Mouse (Mus musculus): ENCODE results near the gene Faf2. TPM values are rescaled to one million over a fixed set of nuclear protein-coding genes. Genes with fewer than 3 reads are reported as not detected.
A peak's percentile ranks its signal among the peaks of the same experiment; 100 is the strongest.

The Faf2 gene
- polyA plus RNA-seq, 1 experiment, result 30.3 TPM

GRCm38 (mm10) chr13:54680184-54680853 is 58.7 kb downstream of the Faf2 start:
- H3K4me2 ChIP-seq (ENCODE audit: low read depth), result no peak overlapping the region
- H3ac ChIP-seq (ENCODE audit: control insufficient read depth, insufficient read length), result no peak overlapping the region
- no peaks in the 10 kb centered on the region for H3K27me3 ChIP-seq (ENCODE audit: control insufficient read depth, insufficient read depth, insufficient read length)
- TF ChIP-seq TCF12 (IDR thresholded peaks at IDR 0.05; ENCODE audit: insufficient read depth, poor library complexity, severe bottlenecking), result no peak
- no peak for TF ChIP-seq MYOG (IDR thresholded peaks at IDR 0.05; ENCODE audit: control insufficient read depth in 1 of 3, insufficient read depth in 1 of 3, insufficient read length in 2 of 3, low read depth in 2 of 3)
- TF ChIP-seq USF1 (IDR thresholded peaks at IDR 0.05; ENCODE audit: low read depth), result no peak
- TF ChIP-seq SRF (IDR thresholded peaks at IDR 0.05; ENCODE audit: control insufficient read depth, insufficient read length, low read depth), result no peak
- no peak for TF ChIP-seq MYOD1 (IDR thresholded peaks at IDR 0.05; ENCODE audit: control insufficient read depth in 1 of 3, insufficient read length in 2 of 3, low read depth in 2 of 3)
- TF ChIP-seq POLR2A (IDR thresholded peaks at IDR 0.05; ENCODE audit: insufficient read length, low read depth), result no peak
- TF ChIP-seq MAX (IDR thresholded peaks at IDR 0.05; ENCODE audit: low read depth), result no peak
- no peak for TF ChIP-seq TCF3 (IDR thresholded peaks at IDR 0.05; ENCODE audit: insufficient read length, low read depth)
- peaks cover 7% of the 10 kb centered on the region for H3K36me3 ChIP-seq (ENCODE audit: control insufficient read depth, insufficient read depth)
- peaks cover 14% of the 10 kb centered on the region for H3K79me2 ChIP-seq (ENCODE audit: control insufficient read depth, insufficient read depth)
- H3K4me3 ChIP-seq, result no peak overlapping the region

DNA sequence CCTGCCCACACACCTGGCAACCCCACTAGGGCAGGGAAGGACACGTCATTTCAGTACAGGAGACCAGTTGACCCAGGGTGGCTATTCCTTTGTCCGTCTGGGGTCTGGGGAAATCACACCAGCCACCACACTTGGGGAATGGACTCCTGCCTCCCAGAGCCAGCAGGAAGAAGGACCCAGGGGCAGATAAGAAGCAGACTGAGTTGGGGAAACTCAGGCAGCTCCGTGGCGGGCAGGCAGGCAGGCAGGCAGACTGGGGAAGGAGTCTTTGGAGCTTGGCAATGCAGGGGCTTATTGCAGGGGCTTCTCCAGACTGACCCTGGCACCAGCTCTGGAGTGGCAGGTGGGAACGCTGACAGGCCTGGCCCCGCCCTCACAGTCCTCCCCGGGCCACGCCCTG is 59.7 kb downstream of the Faf2 start:
- H3K27me3 ChIP-seq (ENCODE audit: control insufficient read depth, insufficient read depth, insufficient read length), result no peaks in the 10 kb centered on the region
- H3ac ChIP-seq (ENCODE audit: control insufficient read depth, insufficient read length), result no peak overlapping the region
- no peak overlapping the region for H3K4me2 ChIP-seq (ENCODE audit: low read depth)
- H3K36me3 ChIP-seq (ENCODE audit: control insufficient read depth, insufficient read depth), result peaks cover 7% of the 10 kb centered on the region
- no peak for TF ChIP-seq USF1 (IDR thresholded peaks at IDR 0.05; ENCODE audit: low read depth)
- no peak overlapping the region for H3K4me3 ChIP-seq
- H3K79me2 ChIP-seq (ENCODE audit: control insufficient read depth, insufficient read depth), result peaks cover 23% of the 10 kb centered on the region

DNA sequence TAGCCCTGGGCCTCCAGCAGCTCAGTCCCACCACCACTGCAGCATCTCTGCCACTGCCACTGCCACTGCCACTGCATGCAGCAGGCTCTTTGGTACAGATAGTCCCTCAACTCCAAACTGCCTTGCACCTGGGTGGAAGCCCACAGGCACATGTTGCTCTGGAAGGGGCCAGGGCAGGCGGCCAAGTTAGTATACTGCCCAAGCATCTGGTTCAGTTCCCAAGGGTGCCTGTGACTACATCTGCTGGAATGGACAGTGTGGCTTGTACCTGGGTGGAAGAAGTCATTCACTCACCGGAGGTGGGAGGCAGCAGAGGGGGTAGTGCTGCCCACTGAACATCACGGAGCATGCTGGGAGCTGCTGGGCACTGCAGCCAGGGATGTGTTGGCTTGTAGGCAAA is 61.7 kb downstream of the Faf2 start:
- no peak for TF ChIP-seq REST (IDR thresholded peaks at IDR 0.05; ENCODE audit: insufficient read depth, insufficient read length)
- TF ChIP-seq MAX (IDR thresholded peaks at IDR 0.05; ENCODE audit: low read depth), result no peak
- TF ChIP-seq MYOG (IDR thresholded peaks at IDR 0.05; ENCODE audit: control insufficient read depth in 1 of 3, insufficient read depth in 1 of 3, insufficient read length in 2 of 3, low read depth in 2 of 3), result no peak
- no peak for TF ChIP-seq TCF3 (IDR thresholded peaks at IDR 0.05; ENCODE audit: insufficient read length, low read depth)
- no peak for TF ChIP-seq POLR2A (IDR thresholded peaks at IDR 0.05; ENCODE audit: insufficient read length, low read depth)
- TF ChIP-seq CEBPB (IDR thresholded peaks at IDR 0.05; ENCODE audit: insufficient read depth, poor library complexity, severe bottlenecking), result no peak
- TF ChIP-seq TCF12 (IDR thresholded peaks at IDR 0.05; ENCODE audit: insufficient read depth, poor library complexity, severe bottlenecking), result no peak
- TF ChIP-seq SRF (IDR thresholded peaks at IDR 0.05; ENCODE audit: control insufficient read depth, insufficient read length, low read depth), result no peak
- TF ChIP-seq POLR2AphosphoS2 (IDR thresholded peaks at IDR 0.05; ENCODE audit: insufficient read length, low read depth), result no peak
- no peak for TF ChIP-seq MYOD1 (IDR thresholded peaks at IDR 0.05; ENCODE audit: control insufficient read depth in 1 of 3, insufficient read length in 2 of 3, low read depth in 2 of 3)
- no peak for TF ChIP-seq USF1 (IDR thresholded peaks at IDR 0.05; ENCODE audit: low read depth)
- TF ChIP-seq E2F4 (IDR thresholded peaks at IDR 0.05; ENCODE audit: insufficient read depth), result no peak
- Histone ChIP-seq H3ac (ENCODE audit: control insufficient read depth, insufficient read length) (no peak overlapping the region), H3K4me3 (no peak overlapping the region), H3K79me2 (ENCODE audit: control insufficient read depth, insufficient read depth) (peaks cover 32% of the 10 kb centered on the region), H3K4me2 (ENCODE audit: low read depth) (no peak overlapping the region), H3K27me3 (ENCODE audit: control insufficient read depth, insufficient read depth, insufficient read length) (no peaks in the 10 kb centered on the region), H3K36me3 (ENCODE audit: control insufficient read depth, insufficient read depth) (peaks cover 7% of the 10 kb centered on the region)

DNA sequence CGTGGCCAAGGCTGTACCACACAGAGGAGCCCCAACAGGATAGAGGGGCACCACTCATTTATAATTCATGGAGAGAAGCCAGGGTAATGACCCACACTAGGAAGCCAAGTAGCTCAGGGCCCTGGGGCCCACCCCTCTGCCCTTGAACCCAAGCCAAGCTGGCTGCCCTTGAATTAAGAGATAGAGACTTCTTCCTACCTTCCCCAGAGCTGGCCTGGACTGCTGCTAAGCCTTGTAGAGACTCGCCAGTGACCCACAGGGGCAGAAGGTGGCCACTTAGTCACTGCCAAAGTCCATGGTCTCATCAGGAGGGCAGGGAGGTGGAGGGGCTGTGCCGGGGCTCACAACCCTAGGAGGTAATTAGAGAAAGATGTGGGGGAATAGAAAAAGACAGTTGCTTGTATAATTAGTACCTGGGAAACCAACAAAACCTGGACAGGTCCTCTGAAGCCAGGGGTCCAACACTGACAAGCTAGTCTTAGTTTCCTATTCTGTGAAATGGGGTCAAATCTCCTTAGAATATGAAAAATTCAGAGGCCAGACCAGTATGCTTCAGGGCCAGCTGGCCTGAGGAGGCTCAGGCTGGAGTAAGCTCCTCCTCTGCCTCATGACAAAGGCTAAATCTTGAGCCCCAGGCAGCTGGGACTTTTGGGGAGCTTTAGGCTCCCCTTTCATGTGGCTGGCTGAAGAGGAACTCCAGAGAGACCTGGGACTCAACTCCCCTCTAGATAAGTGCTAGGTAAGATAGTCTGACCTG is 62.7 kb downstream of the Faf2 start:
- no peak overlapping the region for H3ac ChIP-seq (ENCODE audit: control insufficient read depth, insufficient read length)
- H3K36me3 ChIP-seq (ENCODE audit: control insufficient read depth, insufficient read depth), result peaks cover 3% of the 10 kb centered on the region
- H3K79me2 ChIP-seq (ENCODE audit: control insufficient read depth, insufficient read depth), result peaks cover 42% of the 10 kb centered on the region
- no peak overlapping the region for H3K4me2 ChIP-seq (ENCODE audit: low read depth)
- TF ChIP-seq TCF12 (IDR thresholded peaks at IDR 0.05; ENCODE audit: insufficient read depth, poor library complexity, severe bottlenecking), result no peak
- TF ChIP-seq USF1 (IDR thresholded peaks at IDR 0.05; ENCODE audit: low read depth), result no peak
- TF ChIP-seq MYOD1 (IDR thresholded peaks at IDR 0.05; ENCODE audit: control insufficient read depth in 1 of 3, insufficient read length in 2 of 3, low read depth in 2 of 3), result no peak
- no peak for TF ChIP-seq CEBPB (IDR thresholded peaks at IDR 0.05; ENCODE audit: insufficient read depth, poor library complexity, severe bottlenecking)
- TF ChIP-seq MAX (IDR thresholded peaks at IDR 0.05; ENCODE audit: low read depth), result no peak
- no peak for TF ChIP-seq SRF (IDR thresholded peaks at IDR 0.05; ENCODE audit: control insufficient read depth, insufficient read length, low read depth)
- TF ChIP-seq POLR2A (IDR thresholded peaks at IDR 0.05; ENCODE audit: insufficient read length, low read depth), result no peak
- no peak for TF ChIP-seq MYOG (IDR thresholded peaks at IDR 0.05; ENCODE audit: control insufficient read depth in 1 of 3, insufficient read depth in 1 of 3, insufficient read length in 2 of 3, low read depth in 2 of 3)
- no peak for TF ChIP-seq TCF3 (IDR thresholded peaks at IDR 0.05; ENCODE audit: insufficient read length, low read depth)
- TF ChIP-seq POLR2AphosphoS2 (IDR thresholded peaks at IDR 0.05; ENCODE audit: insufficient read length, low read depth), result no peak
- no peak for TF ChIP-seq REST (IDR thresholded peaks at IDR 0.05; ENCODE audit: insufficient read depth, insufficient read length)
- H3K4me3 ChIP-seq, result no peak overlapping the region
- H3K27me3 ChIP-seq (ENCODE audit: control insufficient read depth, insufficient read depth, insufficient read length), result no peaks in the 10 kb centered on the region

DNA sequence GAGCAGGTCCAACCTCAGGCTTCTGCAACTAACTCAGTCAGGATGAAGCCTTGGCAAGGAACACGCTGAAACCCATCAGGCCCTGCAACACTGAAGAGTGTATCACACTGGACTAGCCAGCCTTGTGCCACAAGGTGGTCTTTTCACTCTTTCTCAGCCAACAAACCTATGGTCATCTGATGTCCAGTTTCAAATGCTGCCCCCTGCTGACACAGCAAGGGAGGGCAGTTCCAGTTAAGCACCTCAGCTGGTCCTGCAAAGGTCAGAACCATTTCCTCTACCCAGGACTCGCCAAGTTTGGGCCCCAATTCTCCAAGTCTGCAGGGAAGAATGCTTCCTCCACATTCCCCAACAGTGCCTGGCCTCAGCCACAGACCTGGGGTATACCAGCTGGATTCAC is 63.6 kb downstream of the Faf2 start:
- Histone ChIP-seq H3ac (ENCODE audit: control insufficient read depth, insufficient read length) (no peak overlapping the region), H3K27me3 (ENCODE audit: control insufficient read depth, insufficient read depth, insufficient read length) (no peaks in the 10 kb centered on the region), H3K4me2 (ENCODE audit: low read depth) (peak overlapping the region; percentile 87), H3K4me3 (peak overlapping the region; percentile 87), H3K79me2 (ENCODE audit: control insufficient read depth, insufficient read depth) (peaks cover 50% of the 10 kb centered on the region), H3K36me3 (ENCODE audit: control insufficient read depth, insufficient read depth) (peaks cover 3% of the 10 kb centered on the region)
- TF ChIP-seq MAX (IDR thresholded peaks at IDR 0.05; ENCODE audit: low read depth), result no peak
- TF ChIP-seq E2F4 (IDR thresholded peaks at IDR 0.05; ENCODE audit: insufficient read depth), result no peak
- no peak for TF ChIP-seq TCF12 (IDR thresholded peaks at IDR 0.05; ENCODE audit: insufficient read depth, poor library complexity, severe bottlenecking)
- TF ChIP-seq REST (IDR thresholded peaks at IDR 0.05; ENCODE audit: insufficient read depth, insufficient read length), result no peak
- no peak for TF ChIP-seq MYOD1 (IDR thresholded peaks at IDR 0.05; ENCODE audit: control insufficient read depth in 1 of 3, insufficient read length in 2 of 3, low read depth in 2 of 3)
- TF ChIP-seq MYOG (IDR thresholded peaks at IDR 0.05; ENCODE audit: control insufficient read depth in 1 of 3, insufficient read depth in 1 of 3, insufficient read length in 2 of 3, low read depth in 2 of 3), result no peak
- TF ChIP-seq SRF (IDR thresholded peaks at IDR 0.05; ENCODE audit: control insufficient read depth, insufficient read length, low read depth), result no peak
- no peak for TF ChIP-seq CEBPB (IDR thresholded peaks at IDR 0.05; ENCODE audit: insufficient read depth, poor library complexity, severe bottlenecking)
- TF ChIP-seq TCF3 (IDR thresholded peaks at IDR 0.05; ENCODE audit: insufficient read length, low read depth), result no peak
- no peak for TF ChIP-seq USF1 (IDR thresholded peaks at IDR 0.05; ENCODE audit: low read depth)
- TF ChIP-seq POLR2AphosphoS2 (IDR thresholded peaks at IDR 0.05; ENCODE audit: insufficient read length, low read depth), result no peak
- TF ChIP-seq POLR2A (IDR thresholded peaks at IDR 0.05; ENCODE audit: insufficient read length, low read depth), result no peak
